Mouse (Mus musculus): ENCODE measurements around the gene Ormdl2. TPM values are rescaled to one million over a fixed set of nuclear protein-coding genes. Genes with fewer than 3 reads are reported as not detected.
"Not testable (repeated sequence)": the region's sequence is repeated elsewhere in the genome, so short reads cannot be mapped to it uniquely, and the experiment has no call there.

Ormdl2 gene
- polyA plus RNA-seq, 1 experiment from 2014 or later: 68.5 TPM

DNA sequence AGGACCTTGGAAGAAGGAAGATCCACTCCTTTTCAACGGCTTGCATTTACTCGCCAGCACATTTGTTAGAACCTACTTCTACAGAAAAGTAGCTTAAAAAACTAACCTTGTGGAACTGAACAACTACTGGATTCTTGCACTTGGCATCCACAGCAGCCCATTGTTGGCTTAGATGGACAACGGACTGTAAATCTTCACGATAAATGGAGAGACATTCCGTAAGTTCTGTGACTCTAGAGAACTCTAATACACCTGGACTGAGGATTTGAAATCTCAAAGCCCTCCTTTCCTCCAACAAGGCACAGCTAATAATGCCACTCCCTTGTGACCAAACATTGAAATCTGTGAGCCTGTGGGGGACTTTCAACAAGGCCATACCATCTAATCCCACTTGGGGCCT, 21.8 kb upstream of the Ormdl2 start:
- Histone ChIP-seq H3K36me3 (ENCODE audit: control insufficient read depth, insufficient read depth) (peaks cover 21% of the 10 kb centered on the region), H3K9me3 (replicated peaks; ENCODE audit: control insufficient read depth, low read length) (no peaks in the 10 kb centered on the region)

DNA sequence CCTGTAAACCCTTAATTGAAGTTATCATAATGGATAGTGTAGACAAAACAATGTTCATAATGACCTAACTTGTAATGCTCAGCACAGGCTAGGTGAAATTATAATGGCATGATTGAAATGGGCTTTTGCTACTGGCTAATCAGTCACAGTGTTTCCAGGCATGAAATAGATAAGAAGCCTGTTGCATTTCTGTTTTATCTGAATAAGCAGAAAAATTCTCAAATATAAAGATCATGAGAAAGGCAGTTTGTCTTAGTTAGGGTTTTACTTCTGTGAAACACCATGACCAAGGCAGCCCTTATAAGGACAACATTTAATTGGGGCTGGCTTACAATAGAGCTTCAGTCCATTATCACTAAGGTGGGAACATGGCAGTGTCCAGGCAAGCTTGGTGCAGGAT, 19.2 kb upstream of the Ormdl2 start:
- Histone ChIP-seq H3K4me2 (ENCODE audit: low read depth, low read length) (0 out of 2 replicates have a peak overlapping the region, but pooled peaks have one; percentile 17), H3K27ac (ENCODE audit: low read length) (no peak overlapping the region), H3K27me3 (ENCODE audit: control insufficient read depth, insufficient read depth, low read depth, low read length) (no peaks in the 10 kb centered on the region), H3K36me3 (ENCODE audit: control insufficient read depth, insufficient read depth) (peaks cover 24% of the 10 kb centered on the region), H3K4me3 (ENCODE audit: low read depth, low read length) (no peak overlapping the region), H3K9ac (ENCODE audit: low read depth, low read length) (no peak overlapping the region), H3K9me3 (replicated peaks; ENCODE audit: control insufficient read depth, low read length) (no peaks in the 10 kb centered on the region), H3K4me1 (ENCODE audit: control insufficient read depth, low read depth, low read length) (peaks cover 18% of the 10 kb centered on the region)
- ATAC-seq (ENCODE audit: low read depth): 0 out of 2 replicates have a peak, but pooled peaks have one; percentile 35

More for the DNA sequence above, 21.8 kb upstream of the Ormdl2 start:
- H3K4me1 ChIP-seq (ENCODE audit: control insufficient read depth, low read depth, low read length): peaks cover 18% of the 10 kb centered on the region
- no peak overlapping the region for H3K4me2 ChIP-seq (ENCODE audit: low read depth, low read length)
- 89% methylated on average over 5 of the region's 5 CpGs for WGBS (ENCODE audit: insufficient replicate concordance)
- H3K9ac ChIP-seq (ENCODE audit: low read depth, low read length): no peak overlapping the region
- no peak for ATAC-seq (ENCODE audit: low read depth)
- no peaks in the 10 kb centered on the region for H3K27me3 ChIP-seq (ENCODE audit: control insufficient read depth, insufficient read depth, low read depth, low read length)
- no peak overlapping the region for H3K27ac ChIP-seq (ENCODE audit: low read length)
- no peak overlapping the region for H3K4me3 ChIP-seq (ENCODE audit: low read depth, low read length)

DNA sequence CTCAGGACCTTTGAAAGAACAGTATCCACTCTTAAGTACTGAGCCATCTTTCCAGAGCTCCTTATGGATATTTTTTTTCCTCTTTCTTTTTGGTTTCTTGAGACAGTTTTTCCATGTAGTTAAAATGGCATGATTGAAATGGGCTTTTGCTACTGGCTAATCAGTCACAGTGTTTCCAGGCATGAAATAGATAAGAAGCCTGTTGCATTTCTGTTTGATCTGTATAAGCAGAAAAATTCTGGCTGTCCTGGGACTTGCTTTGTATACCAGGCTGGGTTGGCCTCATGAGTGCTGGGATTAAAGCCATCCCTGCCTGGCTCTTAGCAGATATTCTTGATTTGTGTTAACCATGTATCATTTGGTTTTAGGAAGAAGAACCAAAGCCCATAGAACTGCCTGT, 18.0 kb upstream of the Ormdl2 start:
- H3K4me2 ChIP-seq (ENCODE audit: low read depth, low read length): no peak overlapping the region; the same call in 1 of the 2 replicates

DNA sequence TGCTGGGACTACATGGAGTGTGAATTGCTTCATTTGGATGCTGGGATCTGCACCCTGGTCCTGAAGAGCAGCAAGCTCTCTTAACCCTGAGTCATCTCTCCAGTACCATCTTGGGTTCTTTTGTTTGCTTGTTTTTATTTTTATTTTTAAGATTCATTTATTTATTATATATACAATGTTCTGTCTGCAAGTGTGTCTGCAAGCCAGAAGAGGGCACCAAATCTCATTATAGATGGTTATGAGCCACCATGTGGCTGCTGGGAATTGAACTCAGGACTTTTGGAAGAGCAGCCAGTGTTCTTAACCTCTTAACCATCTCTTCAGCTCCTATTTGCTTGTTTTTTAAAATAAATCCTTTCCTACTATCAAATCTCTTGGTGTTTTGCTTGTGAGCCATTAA, 16.0 kb upstream of the Ormdl2 start:
- no peak for ATAC-seq (ENCODE audit: low read depth)
- Histone ChIP-seq H3K4me3 (ENCODE audit: low read depth, low read length) (no peak overlapping the region), H3K9me3 (replicated peaks; ENCODE audit: control insufficient read depth, low read length) (no peaks in the 10 kb centered on the region), H3K27ac (ENCODE audit: low read length) (no peak overlapping the region), H3K4me1 (ENCODE audit: control insufficient read depth, low read depth, low read length) (peaks cover 18% of the 10 kb centered on the region), H3K27me3 (ENCODE audit: control insufficient read depth, insufficient read depth, low read depth, low read length) (no peaks in the 10 kb centered on the region), H3K9ac (ENCODE audit: low read depth, low read length) (no peak overlapping the region), H3K4me2 (ENCODE audit: low read depth, low read length) (no peak overlapping the region), H3K36me3 (ENCODE audit: control insufficient read depth, insufficient read depth) (peaks cover 30% of the 10 kb centered on the region)

More for the DNA sequence above, 18.0 kb upstream of the Ormdl2 start:
- H3K4me1 ChIP-seq (ENCODE audit: control insufficient read depth, low read depth, low read length): peaks cover 18% of the 10 kb centered on the region
- no peaks in the 10 kb centered on the region for H3K9me3 ChIP-seq (replicated peaks; ENCODE audit: control insufficient read depth, low read length)
- no peak overlapping the region for H3K9ac ChIP-seq (ENCODE audit: low read depth, low read length)
- H3K4me3 ChIP-seq (ENCODE audit: low read depth, low read length): no peak overlapping the region
- no peak overlapping the region for H3K27ac ChIP-seq (ENCODE audit: low read length)
- ATAC-seq (ENCODE audit: low read depth): peak; percentile 60; the same call in 1 of the 2 replicates
- peaks cover 27% of the 10 kb centered on the region for H3K36me3 ChIP-seq (ENCODE audit: control insufficient read depth, insufficient read depth)
- H3K27me3 ChIP-seq (ENCODE audit: control insufficient read depth, insufficient read depth, low read depth, low read length): no peaks in the 10 kb centered on the region

DNA sequence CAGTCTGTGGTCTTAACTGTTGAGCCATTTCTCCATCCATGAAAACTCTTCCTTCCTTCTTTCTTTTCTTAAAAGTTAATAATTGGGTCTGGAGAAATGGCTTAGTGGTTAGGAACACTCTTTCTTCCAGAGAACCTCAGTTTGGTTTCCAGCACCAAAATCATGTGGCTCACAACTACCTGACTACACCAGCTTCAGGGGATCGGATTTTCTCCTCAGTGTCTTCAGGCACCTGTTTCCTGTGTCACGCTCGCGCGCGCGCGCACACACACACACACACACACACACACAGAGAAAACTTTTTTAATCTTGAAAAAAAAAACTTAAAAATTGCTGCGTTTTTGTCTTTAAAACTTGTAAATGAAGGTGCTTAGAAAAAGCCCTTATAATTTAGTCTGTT, 2.4 kb upstream of the Ormdl2 start:
- WGBS (ENCODE audit: insufficient replicate concordance): 87% methylated on average over 9 of the region's 9 CpGs
- Histone ChIP-seq H3K27ac (ENCODE audit: low read length) (no peak overlapping the region), H3K4me3 (ENCODE audit: low read depth, low read length) (no peak overlapping the region), H3K4me1 (ENCODE audit: control insufficient read depth, low read depth, low read length) (peaks cover 18% of the 10 kb centered on the region), H3K27me3 (ENCODE audit: control insufficient read depth, insufficient read depth, low read depth, low read length) (no peaks in the 10 kb centered on the region), H3K36me3 (ENCODE audit: control insufficient read depth, insufficient read depth) (peaks cover 5% of the 10 kb centered on the region), H3K4me2 (ENCODE audit: low read depth, low read length) (no peak overlapping the region), H3K9me3 (replicated peaks; ENCODE audit: control insufficient read depth, low read length) (no peaks in the 10 kb centered on the region), H3K9ac (ENCODE audit: low read depth, low read length) (no peak overlapping the region)
- no peak for ATAC-seq (ENCODE audit: low read depth)

DNA sequence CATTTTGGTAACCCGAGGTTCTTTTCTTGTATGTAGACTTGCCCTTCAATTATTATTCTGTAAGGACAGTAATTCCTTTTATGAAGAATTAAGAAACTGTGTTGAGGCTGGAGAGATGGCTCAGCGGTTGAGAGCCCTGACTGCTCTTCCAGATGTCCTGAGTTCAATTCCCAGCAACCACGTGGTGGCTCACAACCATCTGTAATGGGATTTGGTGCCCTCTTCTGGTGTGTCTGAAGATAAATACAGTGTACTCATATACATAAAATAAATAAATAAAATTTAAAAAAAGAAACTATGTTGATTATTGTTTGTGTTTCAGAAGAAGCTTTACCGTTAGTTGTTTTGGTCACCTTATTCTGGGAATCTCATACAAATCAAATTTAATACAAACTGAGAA, 1.6 kb upstream of the Ormdl2 start:
- not testable (repeated sequence) for ATAC-seq (ENCODE audit: low read depth); H3K36me3 ChIP-seq (ENCODE audit: control insufficient read depth, insufficient read depth); H3K27ac ChIP-seq (ENCODE audit: low read length); H3K27me3 ChIP-seq (ENCODE audit: control insufficient read depth, insufficient read depth, low read depth, low read length); H3K9me3 ChIP-seq (replicated peaks; ENCODE audit: control insufficient read depth, low read length)
- Histone ChIP-seq H3K4me3 (ENCODE audit: low read depth, low read length) (peak overlapping the region; percentile 91), H3K4me2 (ENCODE audit: low read depth, low read length) (peak overlapping the region; percentile 84), H3K9ac (ENCODE audit: low read depth, low read length) (peak overlapping the region; percentile 82), H3K4me1 (ENCODE audit: control insufficient read depth, low read depth, low read length) (peaks cover 18% of the 10 kb centered on the region)
- WGBS (ENCODE audit: insufficient replicate concordance): 72% methylated on average over 4 of the region's 4 CpGs

DNA sequence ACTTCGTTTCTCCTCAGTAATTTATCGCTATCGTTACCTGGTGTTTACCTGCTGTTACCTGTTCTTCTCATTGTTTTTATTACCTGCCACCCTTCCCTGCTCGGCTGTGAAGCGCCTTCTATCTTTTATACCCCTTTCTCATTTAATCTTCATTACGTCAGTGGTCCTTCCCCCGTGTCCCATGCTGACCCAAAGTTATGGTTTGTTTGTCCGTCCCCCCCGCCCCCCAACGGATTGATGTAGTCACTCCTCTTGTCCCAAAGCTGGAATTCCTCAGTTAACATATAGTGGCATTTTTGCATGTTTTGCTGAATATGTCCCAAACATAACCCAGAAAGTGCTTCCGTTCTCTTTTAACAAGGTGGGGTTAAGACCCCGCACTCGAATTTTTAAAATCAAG, 690 bp upstream of the Ormdl2 start:
- Histone ChIP-seq H3K27me3 (ENCODE audit: control insufficient read depth, insufficient read depth, low read depth, low read length) (no peaks in the 10 kb centered on the region), H3K9ac (ENCODE audit: low read depth, low read length) (peak overlapping the region; percentile 82), H3K27ac (ENCODE audit: low read length) (peak overlapping the region; percentile 76), H3K4me1 (ENCODE audit: control insufficient read depth, low read depth, low read length) (peaks cover 18% of the 10 kb centered on the region), H3K4me2 (ENCODE audit: low read depth, low read length) (peak overlapping the region; percentile 84), H3K9me3 (replicated peaks; ENCODE audit: control insufficient read depth, low read length) (no peaks in the 10 kb centered on the region), H3K4me3 (ENCODE audit: low read depth, low read length) (peak overlapping the region; percentile 91), H3K36me3 (ENCODE audit: control insufficient read depth, insufficient read depth) (peaks cover 14% of the 10 kb centered on the region)
- ATAC-seq (ENCODE audit: low read depth): no peak
- 2% methylated on average over 13 of the region's 13 CpGs for WGBS (ENCODE audit: insufficient replicate concordance)

DNA sequence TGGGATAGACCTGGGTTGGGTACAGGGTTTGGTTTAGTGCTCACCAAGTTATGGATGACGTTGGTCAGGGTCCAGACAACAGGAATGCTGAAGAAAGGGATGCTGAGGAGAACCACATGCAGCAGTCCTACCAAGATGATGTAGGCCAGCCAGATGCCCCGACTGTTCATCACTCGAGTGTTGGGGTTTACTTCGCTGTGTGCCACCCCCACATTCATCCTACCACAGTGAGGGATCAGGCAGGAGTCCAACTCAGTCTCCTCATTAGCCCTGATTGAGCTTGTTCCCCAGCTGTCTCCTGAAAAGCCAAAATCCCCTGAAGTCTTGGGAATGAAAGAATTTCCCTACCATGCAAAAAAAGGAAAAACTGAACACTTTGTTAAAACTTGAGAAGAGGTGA, 1.2 kb downstream of the Ormdl2 start:
- no peak for ATAC-seq (ENCODE audit: low read depth)
- no peak overlapping the region for H3K27ac ChIP-seq (ENCODE audit: low read length)
- no peaks in the 10 kb centered on the region for H3K9me3 ChIP-seq (replicated peaks; ENCODE audit: control insufficient read depth, low read length)
- no peaks in the 10 kb centered on the region for H3K27me3 ChIP-seq (ENCODE audit: control insufficient read depth, insufficient read depth, low read depth, low read length)
- H3K36me3 ChIP-seq (ENCODE audit: control insufficient read depth, insufficient read depth): peaks cover 28% of the 10 kb centered on the region
- H3K9ac ChIP-seq (ENCODE audit: low read depth, low read length): no peak overlapping the region
- peak overlapping the region; percentile 91; the same call in 1 of the 2 replicates for H3K4me3 ChIP-seq (ENCODE audit: low read depth, low read length)
- peak overlapping the region; percentile 86 for H3K4me2 ChIP-seq (ENCODE audit: low read depth, low read length)
- peaks cover 18% of the 10 kb centered on the region for H3K4me1 ChIP-seq (ENCODE audit: control insufficient read depth, low read depth, low read length)
- WGBS (ENCODE audit: insufficient replicate concordance): 80% methylated on average over 4 of the region's 4 CpGs

DNA sequence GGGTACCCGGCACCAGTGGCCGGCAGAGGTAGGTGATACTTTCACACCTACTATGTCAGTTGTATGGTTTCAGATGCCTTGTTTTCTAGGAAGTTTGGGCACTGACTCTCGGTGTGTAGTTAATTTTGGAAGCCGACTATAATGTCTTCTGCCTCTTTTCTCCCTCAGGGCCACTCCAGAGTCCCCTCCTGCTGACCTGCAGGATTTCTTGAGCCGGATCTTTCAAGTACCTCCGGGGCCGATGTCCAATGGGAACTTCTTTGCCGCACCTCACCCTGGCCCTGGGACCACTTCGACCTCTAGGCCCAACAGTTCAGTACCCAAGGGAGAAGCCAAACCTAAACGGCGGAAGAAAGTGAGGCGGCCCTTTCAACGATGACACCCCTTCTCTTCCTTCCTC, 4.4 kb downstream of the Ormdl2 start, which contains the start of gene Sarnp:
Gene Sarnp, plus strand, starts transcription at position 301 of the 400 bp plus-strand sequence.
- Histone ChIP-seq H3K9me3 (replicated peaks; ENCODE audit: control insufficient read depth, low read length) (no peaks in the 10 kb centered on the region), H3K4me2 (ENCODE audit: low read depth, low read length) (no peak within 1 kb of the TSS), H3K36me3 (ENCODE audit: control insufficient read depth, insufficient read depth) (peaks cover 36% of the 10 kb centered on the region), H3K9ac (ENCODE audit: low read depth, low read length) (no peak within 1 kb of the TSS), H3K27me3 (ENCODE audit: control insufficient read depth, insufficient read depth, low read depth, low read length) (no peaks in the 10 kb centered on the region), H3K4me3 (ENCODE audit: low read depth, low read length) (no peak within 1 kb of the TSS), H3K27ac (ENCODE audit: low read length) (no peak within 1 kb of the TSS), H3K4me1 (ENCODE audit: control insufficient read depth, low read depth, low read length) (peaks cover 8% of the 10 kb centered on the region)
- ATAC-seq (ENCODE audit: low read depth): no peak
- WGBS (ENCODE audit: insufficient replicate concordance): 84% methylated on average over 13 of the region's 13 CpGs

Data from liver, embryonic 16.5 days (tissue).